ENCODE assay signal across 31 mouse cellular contexts in the genomic region with DNA sequence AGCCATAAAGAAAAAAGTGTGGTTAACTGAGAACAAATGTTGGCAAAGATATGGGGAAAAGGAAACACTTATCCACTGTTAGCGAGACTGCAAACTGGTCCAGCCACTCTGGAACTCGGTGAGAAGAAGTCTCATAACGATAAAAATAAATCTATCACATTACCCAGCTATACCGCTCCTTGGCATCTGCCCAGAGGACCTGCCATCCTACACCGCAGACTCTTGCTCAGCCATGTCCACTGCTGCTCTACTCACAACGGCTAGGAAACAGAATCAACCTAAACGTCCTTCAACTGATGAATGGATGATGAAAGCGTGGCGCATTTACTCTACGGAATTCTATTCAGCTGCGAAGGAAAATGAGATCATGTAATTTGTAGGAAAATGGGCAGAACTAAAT. TPM values are rescaled to one million over a fixed set of nuclear protein-coding genes. Genes with fewer than 3 reads are reported as not detected.
DNase-seq lines count a peak whose midpoint lies in the region; ATAC-seq lines count a peak whose summit lies in the region.
"Had no signal": no experiment of that assay in that cellular context is flagged by ENCODE, and none has a peak within 500 bp of the region (broad histone marks: within the 10 kb centered on the region; RNA-seq: fewer than 3 reads in every experiment).

No protein-coding gene starts in this region.

- H3K27me3 ChIP-seq in embryonic facial prominence, embryonic 14.5 days (replicated peaks; ENCODE audit: control insufficient read depth, insufficient read depth, low read length) = no peaks in the 10 kb centered on the region
- no peaks in the 10 kb centered on the region for H3K27me3 ChIP-seq in neural tube, embryonic 15.5 days (replicated peaks)
- no peaks in the 10 kb centered on the region for H3K27me3 ChIP-seq in kidney, embryonic 14.5 days (ENCODE audit: control insufficient read depth, insufficient read depth, low read length)
- H3K27me3 ChIP-seq: CH12.LX; forebrain, embryonic 13.5 days; hindbrain, embryonic 13.5 days; intestine, embryonic 15.5 days had no signal

- no peak overlapping the region for H3K4me3 ChIP-seq in embryonic facial prominence, embryonic 14.5 days (ENCODE audit: low read depth, low read length)
- H3K4me3 ChIP-seq in neural tube, embryonic 15.5 days (replicated peaks) = no peak overlapping the region
- H3K4me3 ChIP-seq in kidney, embryonic 14.5 days (ENCODE audit: low read length) = no peak overlapping the region
- H3K4me3 ChIP-seq: forebrain, embryonic 10.5 days; forebrain, embryonic 13.5 days; hindbrain, embryonic 10.5 days; hindbrain, embryonic 13.5 days; intestine, embryonic 15.5 days had no signal

- no peaks in the 10 kb centered on the region for H3K36me3 ChIP-seq in embryonic facial prominence, embryonic 14.5 days (ENCODE audit: control insufficient read depth, insufficient read depth, low read length)
- H3K36me3 ChIP-seq in neural tube, embryonic 15.5 days = 0 out of 2 replicates have a peak, but pooled peaks cover 3% of the 10 kb centered on the region
- no peaks in the 10 kb centered on the region; the same call in 1 of the 2 replicates for H3K36me3 ChIP-seq in kidney, embryonic 14.5 days (ENCODE audit: control insufficient read depth, insufficient read depth, low read length)
- H3K36me3 ChIP-seq: G1E; intestine, embryonic 15.5 days had no signal

- peak; percentile 67 for ATAC-seq in frontal cortex, adult (ENCODE audit: low TSS enrichment)
- ATAC-seq in embryonic facial prominence, embryonic 14.5 days (ENCODE audit: low read depth) = peak; percentile 83
- ATAC-seq in neural tube, embryonic 15.5 days (ENCODE audit: low FRiP score) = no peak
- no peak for ATAC-seq in kidney, embryonic 14.5 days (ENCODE audit: low FRiP score, low TSS enrichment)
- ATAC-seq: activated CD4-positive, CD25-positive, alpha-beta regulatory T cell, adult 4 months; forebrain, embryonic 13.5 days; forebrain, embryonic 16.5 days; hindbrain, embryonic 16.5 days; intestine, embryonic 15.5 days had no signal

- H3K4me1 ChIP-seq in embryonic facial prominence, embryonic 14.5 days (ENCODE audit: control insufficient read depth, insufficient read depth, low read length) = no peaks in the 10 kb centered on the region; the same call in 1 of the 2 replicates
- peaks cover 1% of the 10 kb centered on the region; the same call in 1 of the 2 replicates for H3K4me1 ChIP-seq in neural tube, embryonic 15.5 days
- no peaks in the 10 kb centered on the region for H3K4me1 ChIP-seq in kidney, embryonic 14.5 days (ENCODE audit: control insufficient read depth, insufficient read depth, low read length)
- H3K4me1 ChIP-seq: intestine, embryonic 15.5 days had no signal

- no peak overlapping the region for H3K9ac ChIP-seq in embryonic facial prominence, embryonic 14.5 days (ENCODE audit: low read depth, low read length)
- no peak overlapping the region for H3K9ac ChIP-seq in neural tube, embryonic 15.5 days (replicated peaks)
- H3K9ac ChIP-seq in kidney, embryonic 14.5 days (ENCODE audit: low read depth, low read length) = no peak overlapping the region
- H3K9ac ChIP-seq: forebrain, embryonic 13.5 days; hindbrain, embryonic 13.5 days; intestine, embryonic 15.5 days had no signal

- H3K9me3 ChIP-seq in embryonic facial prominence, embryonic 14.5 days (ENCODE audit: control insufficient read depth, low read length) = no peaks in the 10 kb centered on the region; the same call in 1 of the 2 replicates
- H3K9me3 ChIP-seq in neural tube, embryonic 15.5 days (replicated peaks) = no peaks in the 10 kb centered on the region
- no peaks in the 10 kb centered on the region for H3K9me3 ChIP-seq in kidney, embryonic 14.5 days (ENCODE audit: control insufficient read depth, low read length)
- H3K9me3 ChIP-seq: forebrain, embryonic 10.5 days; forebrain, embryonic 13.5 days; G1E; hindbrain, embryonic 10.5 days; hindbrain, embryonic 13.5 days; intestine, embryonic 15.5 days had no signal

- no peak overlapping the region for H3K4me2 ChIP-seq in embryonic facial prominence, embryonic 14.5 days (ENCODE audit: low read depth, low read length)
- no peak overlapping the region for H3K4me2 ChIP-seq in neural tube, embryonic 15.5 days
- no peak overlapping the region for H3K4me2 ChIP-seq in kidney, embryonic 14.5 days (replicated peaks; ENCODE audit: low read depth, low read length)
- H3K4me2 ChIP-seq: forebrain, embryonic 13.5 days; heart, embryonic 11.5 days; hindbrain, embryonic 13.5 days; intestine, embryonic 15.5 days had no signal

- WGBS in embryonic facial prominence, embryonic 14.5 days = 56% methylated on average over 11 of the region's 11 CpGs
- WGBS in neural tube, embryonic 15.5 days = 78% methylated on average over 11 of the region's 11 CpGs
- 90% methylated on average over 11 of the region's 11 CpGs for WGBS in kidney, embryonic 14.5 days

- no peak for DNase-seq in frontal cortex, postnatal 10 days (ENCODE audit: low spot score in 2 of 2)
- DNase-seq in heart, adult 11 months = peak; percentile 72
- no peak for DNase-seq in heart, postnatal 36 days
- peak; percentile 79 for DNase-seq in embryonic facial prominence, embryonic 14.5 days (ENCODE audit: low spot score)
- DNase-seq: adrenal gland, adult 8-10 months; adrenal gland, postnatal 25 days; B cell, adult 2 months; cerebellum, adult 11 months; cerebellum, adult 2 months; cerebellum, adult 9-11 months; cerebellum, postnatal 25 days; embryo, embryonic 11 days; gastrocnemius, postnatal 14 days; kidney, adult 11 months; kidney, adult 8-10 months had no signal

- no peak overlapping the region for H3K27ac ChIP-seq in embryonic facial prominence, embryonic 14.5 days (replicated peaks; ENCODE audit: low read depth, low read length)
- H3K27ac ChIP-seq in neural tube, embryonic 15.5 days (replicated peaks) = no peak overlapping the region
- H3K27ac ChIP-seq in kidney, embryonic 14.5 days (ENCODE audit: low read depth, low read length) = no peak overlapping the region
- H3K27ac ChIP-seq: forebrain, embryonic 10.5 days; forebrain, embryonic 13.5 days; hindbrain, embryonic 10.5 days; hindbrain, embryonic 13.5 days; intestine, embryonic 15.5 days had no signal

- intact Hi-C loops in heart, postnatal 36 days (cut with DNase I) = no loop called here

RNA-seq across cellular contexts. Expression of a gene that starts 25.9 kb away (rescaled TPM):
- 10 to 100 TPM; 13.3 to 13.9 TPM for total RNA-seq in heart, postnatal 36 days (2021)
- polyA plus RNA-seq in embryonic facial prominence, embryonic 14.5 days (2014; fragmentation: Nextera tagmentation; extraction: Ambion mirVana) = 4.5 and 4.7 TPM in 2 replicates
- polyA plus RNA-seq in neural tube, embryonic 15.5 days (2015; fragmentation: Nextera tagmentation; extraction: Ambion mirVana) = 7.7 and 10.0 TPM in 2 replicates
- 3.9 and 4.0 TPM in 2 replicates for polyA plus RNA-seq in kidney, embryonic 14.5 days (2014; fragmentation: Nextera tagmentation; extraction: Ambion mirVana)
- total RNA-seq: common myeloid progenitor, adult 5-6 weeks; granulocyte monocyte progenitor cell, adult 5-6 weeks had no signal
- polyA plus RNA-seq: activated CD4-positive, CD25-positive, alpha-beta regulatory T cell, adult 4 months; G1E had no signal

RNA-seq across cellular contexts. Expression of a gene that starts 26.0 kb away (rescaled TPM):
- 1 to 10 TPM; 2.1 to 2.2 TPM for total RNA-seq in heart, postnatal 36 days (2021)
- polyA plus RNA-seq in embryonic facial prominence, embryonic 14.5 days (2014; fragmentation: Nextera tagmentation; extraction: Ambion mirVana) = 0.93 and 1.5 TPM in 2 replicates
- 1.4 and 1.5 TPM in 2 replicates for polyA plus RNA-seq in neural tube, embryonic 15.5 days (2015; fragmentation: Nextera tagmentation; extraction: Ambion mirVana)
- 0.87 and 1.6 TPM in 2 replicates for polyA plus RNA-seq in kidney, embryonic 14.5 days (2014; fragmentation: Nextera tagmentation; extraction: Ambion mirVana)
- total RNA-seq: common myeloid progenitor, adult 5-6 weeks; G1E; granulocyte monocyte progenitor cell, adult 5-6 weeks had no signal
- polyA plus RNA-seq: activated CD4-positive, CD25-positive, alpha-beta regulatory T cell, adult 4 months; G1E had no signal

Comparison
In these comparisons a context has a peak if more than half of its experiments do, and no peak if none do; other contexts are left out.
1. DNase-seq: peak in heart, adult 11 months (single experiment) and embryonic facial prominence, embryonic 14.5 days (single experiment); none in frontal cortex, postnatal 10 days (0 of 2) and heart, postnatal 36 days (0 of 2).
2. ATAC-seq: peak in frontal cortex, adult (single experiment) and embryonic facial prominence, embryonic 14.5 days (single experiment); none in neural tube, embryonic 15.5 days (single experiment) and kidney, embryonic 14.5 days (single experiment).